Mouse (Mus musculus): Measurements from ENCODE around the gene Rhox4d.
"Not testable (repeated sequence)": the region's sequence is repeated elsewhere in the genome, so short reads cannot be mapped to it uniquely, and the experiment has no call there.

The Rhox4d gene

DNA sequence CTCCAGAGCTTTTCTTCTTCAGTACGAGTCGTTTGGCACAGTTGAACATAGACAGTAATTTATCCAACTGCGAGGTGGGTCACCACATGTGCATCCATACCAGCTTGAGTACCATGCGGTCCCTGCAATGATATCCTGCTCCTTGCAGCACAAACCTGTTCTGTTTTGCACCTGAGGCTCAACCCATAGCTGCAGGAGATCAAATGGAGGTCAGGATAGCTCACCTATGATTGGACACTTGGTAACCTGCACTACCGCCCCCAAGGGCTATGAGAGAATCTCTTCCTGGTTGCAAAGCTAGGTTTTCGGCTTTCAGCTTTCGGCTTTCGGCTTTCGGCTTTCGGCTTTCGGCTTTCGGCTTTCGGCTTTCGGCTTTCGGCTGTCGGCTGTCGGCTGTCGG lies at the start of gene Rhox4d:
Rhox4d (plus strand) TSS at position 301 of the 400 bp plus-strand sequence.
- not testable (repeated sequence) for DNase-seq

DNA sequence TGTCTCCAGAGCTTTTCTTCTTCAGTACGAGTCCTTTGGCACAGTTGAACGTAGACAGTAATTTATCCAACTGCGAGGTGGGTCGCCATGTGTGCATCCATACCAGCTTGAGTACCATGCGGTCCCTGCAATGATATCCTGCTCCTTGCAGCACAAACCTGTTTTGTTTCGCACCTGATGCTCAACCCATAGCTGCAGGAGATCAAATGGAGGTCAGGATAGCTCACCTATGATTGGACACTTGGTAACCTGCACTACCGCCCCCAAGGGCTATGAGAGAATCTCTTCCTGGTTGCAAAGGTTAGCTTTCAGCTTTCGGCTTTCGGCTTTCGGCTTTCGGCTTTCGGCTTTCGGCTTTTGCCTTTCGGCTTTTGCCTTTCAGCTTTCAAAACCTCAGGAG lies 34.1 kb upstream of the Rhox4d start, which contains the start of gene Rhox4c:
Rhox4c (plus strand) TSS at position 301 of the 400 bp plus-strand sequence.
- not testable (repeated sequence) for DNase-seq

- not testable (repeated sequence) for DNase-seq
Observed at GRCm38 (mm10) chrX:37530152-37530551, 16.0 kb downstream of the Rhox4d start, which contains the start of gene Rhox2e. Gene Rhox2e, plus strand, starts transcription at chrX:37530452.

DNA sequence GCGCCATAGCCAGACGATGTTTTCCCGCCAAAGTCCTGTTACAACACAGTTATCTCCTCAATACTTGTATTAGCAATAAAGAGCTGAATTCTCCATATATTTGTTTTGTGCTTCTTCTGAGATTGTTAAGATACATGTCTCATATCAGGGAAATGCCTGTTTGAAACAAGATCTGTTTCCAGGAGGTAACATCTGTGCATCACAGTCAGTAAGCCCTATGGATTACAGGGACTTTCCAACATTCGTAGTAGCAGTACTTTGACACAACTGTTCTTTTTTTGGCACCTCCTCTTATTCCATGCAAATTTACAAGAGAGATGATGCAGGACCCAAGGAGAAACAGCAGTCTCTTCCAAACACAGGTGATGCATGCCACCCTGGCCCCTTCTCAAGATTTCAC lies 27.6 kb downstream of the Rhox4d start, which contains the start of gene Rhox3e:
Rhox3e (plus strand) TSS at position 301 of the 400 bp plus-strand sequence.
- DNase-seq, result not testable (repeated sequence)

DNA sequence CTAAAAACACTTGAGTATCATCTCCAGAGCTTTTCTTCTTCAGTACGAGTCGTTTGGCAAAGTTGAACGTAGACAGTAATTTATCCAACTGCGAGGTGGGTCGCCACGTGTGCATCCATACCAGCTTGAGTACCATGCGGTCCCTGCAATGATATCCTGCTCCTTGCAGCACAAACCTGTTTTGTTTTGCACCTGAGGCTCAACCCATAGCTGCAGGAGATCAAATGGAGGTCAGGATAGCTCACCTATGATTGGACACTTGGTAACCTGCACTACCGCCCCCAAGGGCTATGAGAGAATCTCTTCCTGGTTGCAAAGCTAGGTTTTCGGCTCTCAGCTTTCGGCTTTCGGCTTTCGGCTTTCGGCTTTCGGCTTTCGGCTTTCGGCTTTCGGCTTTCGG lies 43.0 kb downstream of the Rhox4d start, which contains the start of gene Rhox4e:
Rhox4e (plus strand) TSS at position 301 of the 400 bp plus-strand sequence.
- not testable (repeated sequence) for DNase-seq

All from cerebellum, postnatal 14 days (tissue).